Mouse (Mus musculus): ENCODE results near the gene Olfr237-ps1.
"Not testable (repeated sequence)": the region's sequence is repeated elsewhere in the genome, so short reads cannot be mapped to it uniquely, and the experiment has no call there.

Olfr237-ps1 gene

DNA sequence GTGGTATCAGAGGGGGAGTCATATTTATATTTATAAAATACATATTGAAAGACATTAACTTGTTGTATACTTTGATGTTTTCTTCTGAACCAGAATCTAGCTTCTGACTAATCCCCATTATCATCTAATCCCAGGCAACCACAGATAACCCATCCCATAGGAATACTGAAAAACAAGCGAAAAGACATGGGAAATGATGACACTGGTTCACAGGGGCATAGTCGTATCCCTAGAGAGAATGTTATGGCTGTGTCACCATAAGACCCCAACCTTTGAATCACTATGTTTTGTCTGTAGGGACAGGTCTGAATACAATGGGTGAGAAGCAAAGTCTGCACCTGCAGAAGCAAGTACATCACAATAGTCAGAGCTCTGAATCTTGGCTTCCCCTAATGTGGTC is at the start of gene Olfr237-ps1:
Gene Olfr237-ps1 (plus strand): TSS at position 301 of the 400 bp plus-strand sequence.
- not testable (repeated sequence) for DNase-seq (ENCODE audit: low read depth)

DNA sequence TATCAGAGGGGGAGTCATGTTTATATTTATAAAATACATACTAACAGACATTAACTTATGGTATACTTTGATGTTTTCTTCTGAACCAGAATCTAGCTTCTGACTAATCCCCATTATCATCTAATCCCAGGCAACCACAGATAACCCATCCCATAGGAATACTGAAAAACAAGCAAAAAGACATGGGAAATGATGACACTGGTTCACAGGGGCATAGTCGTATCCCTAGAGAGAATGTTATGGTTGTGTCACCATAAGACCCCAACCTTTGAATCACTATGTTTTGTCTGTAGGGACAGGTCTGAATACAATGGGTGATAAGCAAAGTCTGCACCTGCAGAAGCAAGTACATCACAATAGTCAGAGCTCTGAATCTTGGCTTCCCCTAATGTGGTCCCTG is 40.3 kb upstream of the Olfr237-ps1 start, which contains the start of gene Olfr441:
Gene Olfr441 (plus strand): TSS at position 301 of the 400 bp plus-strand sequence.
- DNase-seq (ENCODE audit: low read depth) = not testable (repeated sequence)

DNA sequence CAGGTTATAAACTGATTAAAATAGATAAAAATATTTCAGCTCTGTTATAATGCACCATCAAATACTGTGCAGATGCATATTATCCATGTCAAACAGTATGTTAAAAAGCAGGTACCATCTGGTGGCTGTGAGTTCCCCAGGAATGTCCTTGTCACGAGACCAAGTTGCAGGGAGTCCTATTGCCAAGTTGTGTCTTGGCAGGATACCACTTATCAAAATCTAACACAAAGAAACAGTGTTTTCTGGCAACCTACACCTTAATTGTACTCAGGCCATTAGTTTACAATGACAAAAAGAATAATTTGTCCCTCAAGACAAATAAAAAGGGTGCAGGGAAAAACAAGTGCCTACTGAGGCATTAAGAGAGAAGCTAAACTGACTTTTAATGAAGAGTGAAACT is 13.1 kb downstream of the Olfr237-ps1 start:
- DNase-seq (ENCODE audit: low read depth) = no peak

DNA sequence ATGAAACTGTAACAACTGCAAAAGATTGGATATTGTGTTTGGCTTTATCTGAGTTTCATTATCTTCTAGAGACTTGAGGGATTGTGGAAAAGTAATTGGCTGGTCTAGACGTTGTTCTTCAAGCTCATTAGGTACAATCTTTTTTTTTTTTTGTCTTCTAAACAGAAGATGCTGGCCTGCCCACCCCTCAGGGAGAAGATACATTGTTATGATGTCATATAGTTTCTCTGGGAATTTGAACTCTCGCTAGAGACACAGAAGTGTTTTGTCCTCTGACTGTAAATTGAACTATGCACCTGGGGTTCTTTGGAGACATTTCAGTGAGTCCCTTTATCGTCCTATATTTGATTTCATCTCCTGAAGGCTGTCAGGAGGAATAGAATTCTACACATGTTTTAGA is 16.6 kb downstream of the Olfr237-ps1 start, which contains the start of gene Olfr437:
Gene Olfr437 (plus strand): TSS at position 301 of the 400 bp plus-strand sequence.
- no peak for DNase-seq (ENCODE audit: low read depth)

DNA sequence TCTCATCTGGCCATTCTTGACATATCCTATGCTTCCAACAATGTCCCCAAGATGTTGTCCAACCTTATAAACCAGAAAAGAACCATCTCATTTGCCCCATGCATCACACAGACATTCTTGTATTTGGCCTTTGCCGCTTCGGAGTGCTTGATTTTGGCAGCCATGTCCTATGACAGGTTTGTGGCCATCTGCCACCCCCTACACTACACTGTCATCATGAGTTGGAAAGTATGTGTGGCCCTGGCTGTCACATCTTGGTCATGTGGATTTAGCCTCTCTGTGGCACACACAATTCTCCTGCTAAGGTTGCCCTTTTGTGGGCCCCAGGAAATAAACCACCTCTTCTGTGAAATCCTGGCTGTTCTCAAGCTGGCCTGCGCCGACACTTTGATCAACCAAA is 20.9 kb downstream of the Olfr237-ps1 start:
- DNase-seq (ENCODE audit: low read depth) = no peak

DNA sequence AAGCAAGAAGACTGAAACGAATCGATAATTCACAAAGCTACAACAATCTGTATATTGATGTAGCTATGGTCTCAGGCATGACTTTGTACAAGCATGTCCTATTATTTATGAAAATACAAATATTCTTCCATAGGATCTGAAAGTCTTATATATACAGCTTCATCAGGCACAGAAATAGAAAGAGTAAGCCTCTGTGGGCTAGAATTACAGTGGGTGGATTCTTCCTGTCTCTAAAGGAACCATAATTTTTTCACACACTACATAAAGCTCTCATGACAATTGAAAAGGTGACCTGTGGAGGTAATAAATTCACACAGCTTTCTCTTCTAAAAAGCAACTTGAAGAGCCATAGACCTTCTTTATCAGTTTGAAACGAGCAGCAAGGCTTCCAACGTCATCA is 25.5 kb downstream of the Olfr237-ps1 start, which contains the start of gene Olfr13:
Gene Olfr13 (plus strand): TSS at position 301 of the 400 bp plus-strand sequence.
- DNase-seq (ENCODE audit: low read depth) = no peak

DNA sequence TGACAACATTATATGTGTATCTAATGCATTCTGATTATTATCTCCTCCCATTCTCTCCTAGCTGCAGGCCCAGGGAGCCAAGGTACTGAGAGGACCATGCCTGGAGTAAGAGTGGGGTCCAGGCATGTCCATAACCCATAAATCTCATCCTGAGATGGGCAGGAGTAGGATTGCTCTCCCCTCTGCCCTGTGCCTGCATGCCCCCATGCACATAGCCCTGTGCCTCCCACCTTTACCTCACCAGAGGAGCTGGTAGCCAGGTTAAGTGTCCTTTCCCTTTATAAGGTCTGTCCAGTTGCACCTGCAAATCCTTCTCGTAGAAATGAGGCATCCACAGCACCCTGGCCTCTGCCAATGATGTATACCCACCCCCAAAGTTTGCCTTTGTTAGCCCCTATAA is 31.8 kb downstream of the Olfr237-ps1 start:
- no peak for DNase-seq (ENCODE audit: low read depth)

DNA sequence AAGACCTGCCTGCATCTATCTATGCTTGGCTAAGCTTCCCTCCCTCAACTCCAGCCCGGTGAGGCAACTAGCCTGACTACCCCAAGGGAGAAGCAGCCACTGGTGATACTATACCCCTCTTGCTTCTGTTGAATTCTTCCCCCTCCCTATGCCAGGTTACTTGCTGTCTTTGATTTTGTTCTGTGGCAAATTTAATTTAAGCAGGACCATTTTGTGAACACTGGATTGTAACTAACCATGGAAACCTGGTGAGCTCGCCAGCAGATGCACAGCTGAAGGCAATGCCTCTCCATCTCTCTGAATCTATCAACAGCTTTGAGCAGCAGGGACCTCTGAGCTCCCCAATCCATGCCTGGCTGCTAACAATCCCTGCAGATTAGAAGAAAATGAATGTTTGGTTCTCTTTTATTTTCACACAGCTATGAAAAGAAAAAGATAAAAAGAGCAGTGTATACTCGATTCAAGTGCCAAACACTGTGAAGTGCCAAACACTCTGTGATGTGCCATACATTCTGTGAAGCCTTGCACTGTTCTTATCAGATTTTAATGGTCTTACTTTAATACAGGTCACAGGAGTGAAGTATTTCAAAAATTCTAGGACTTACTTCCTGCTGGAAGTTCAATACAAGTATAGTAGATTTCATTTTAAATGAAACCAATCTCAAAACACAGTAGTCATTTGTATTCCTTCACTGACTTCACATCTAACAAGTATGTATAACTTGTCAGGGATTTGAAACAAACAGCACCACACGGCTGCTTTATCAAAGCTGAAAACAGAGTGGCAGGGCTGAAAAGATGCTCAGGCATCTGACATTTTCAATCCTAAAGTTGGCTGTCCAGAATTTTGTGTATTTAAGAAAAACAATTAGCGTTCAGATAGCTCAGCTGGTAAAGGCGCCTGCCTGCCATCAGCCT is 32.5 kb downstream of the Olfr237-ps1 start:
- DNase-seq (ENCODE audit: low read depth) = no peak

DNA sequence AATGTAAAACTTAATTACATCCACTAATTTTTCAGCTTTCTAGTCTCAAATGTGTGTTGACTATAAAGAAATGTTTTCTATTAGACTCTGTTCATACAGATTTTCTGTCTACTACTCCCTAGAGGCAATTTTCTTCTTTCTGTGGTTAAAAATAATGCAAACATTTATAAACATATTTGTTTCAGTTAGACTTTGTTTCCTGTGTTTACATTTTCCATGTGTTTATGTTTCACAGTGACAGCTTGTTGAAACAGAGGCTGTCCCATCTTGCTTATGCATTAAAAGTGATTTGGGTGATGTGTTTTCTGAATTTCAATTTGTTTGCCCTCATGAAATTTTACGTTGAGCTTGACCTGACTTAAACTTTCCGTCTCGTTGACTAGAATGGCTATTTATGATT is 44.6 kb downstream of the Olfr237-ps1 start:
- no peak for DNase-seq (ENCODE audit: low read depth)

DNA sequence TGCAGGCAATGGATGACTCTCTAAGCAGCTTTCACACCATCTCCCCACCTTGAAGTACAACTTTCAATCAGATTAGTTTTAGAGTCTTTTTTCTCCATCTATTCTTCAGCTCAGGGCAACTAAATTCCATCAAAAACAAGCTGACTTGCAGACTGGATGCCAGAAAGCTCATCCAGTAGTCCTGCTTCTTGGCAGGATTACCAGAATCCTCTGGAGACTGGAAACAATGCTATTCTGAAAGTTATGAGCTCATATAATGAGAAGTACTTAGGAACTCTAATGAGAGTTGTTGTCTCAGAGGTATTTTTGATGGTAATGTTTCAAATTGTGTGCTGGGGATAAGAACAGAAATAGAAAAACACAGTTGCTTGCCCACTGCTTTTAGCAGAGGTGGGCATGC is 50.4 kb downstream of the Olfr237-ps1 start, which contains the start of gene Olfr435:
Gene Olfr435 (plus strand): TSS at position 366 of the 400 bp plus-strand sequence.
- no peak for DNase-seq (ENCODE audit: low read depth)

DNA sequence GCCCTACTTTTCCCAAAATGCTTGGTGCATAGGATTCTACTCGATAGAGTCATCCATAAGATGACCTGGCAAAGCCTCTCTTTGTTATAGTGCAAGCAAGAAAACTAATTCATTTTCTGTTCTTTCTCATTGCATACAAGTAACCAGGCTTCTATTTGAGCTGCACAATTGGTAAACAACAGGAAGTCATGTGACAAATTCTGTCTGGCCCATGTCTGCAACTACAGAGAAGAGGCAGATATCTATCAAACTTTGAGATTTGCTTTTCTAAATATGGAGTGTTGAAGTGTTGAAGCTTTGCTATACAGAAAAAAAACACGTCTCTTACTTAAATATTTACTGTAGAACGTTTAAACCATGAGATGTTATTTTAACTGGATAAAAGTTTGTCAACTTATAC is 51.7 kb downstream of the Olfr237-ps1 start:
- DNase-seq (ENCODE audit: low read depth) = no peak

DNA sequence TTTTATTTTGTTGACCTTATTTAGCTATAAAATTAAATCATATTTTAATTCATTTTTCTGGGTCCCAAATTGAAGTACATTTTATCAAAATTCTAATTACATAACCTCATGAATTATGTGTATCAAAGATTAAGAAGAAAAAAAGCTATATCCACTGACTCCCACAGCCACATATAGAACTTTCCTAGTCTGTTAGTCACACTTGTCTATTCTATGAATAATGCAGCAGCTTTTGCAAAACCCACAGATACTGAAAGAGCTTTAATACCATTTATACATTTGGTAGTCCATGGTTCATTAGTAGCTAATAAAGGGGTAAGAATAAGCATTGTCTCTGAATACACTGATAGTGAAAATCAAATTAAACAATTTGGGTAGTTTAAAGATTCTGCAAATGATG is 56.4 kb downstream of the Olfr237-ps1 start:
- DNase-seq (ENCODE audit: low read depth) = no peak

DNA sequence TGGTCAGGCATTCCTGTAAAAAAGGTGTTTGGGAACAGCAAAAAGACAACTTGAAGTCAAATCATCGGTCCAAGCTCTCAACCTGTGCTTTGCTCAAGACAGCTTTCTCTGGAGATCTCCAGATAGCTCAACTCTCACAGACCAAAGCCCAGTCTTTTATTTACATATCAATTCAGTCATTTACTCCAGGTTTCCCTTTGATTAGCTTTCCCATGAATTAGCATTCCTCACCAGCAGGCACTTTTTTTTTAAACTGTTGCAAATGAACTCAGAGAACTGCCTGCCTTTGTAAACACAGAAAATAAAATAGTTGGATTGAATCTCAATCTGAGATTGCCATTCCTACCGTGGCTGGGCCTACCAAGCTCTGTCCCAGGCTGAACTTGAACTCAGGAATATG is 59.0 kb downstream of the Olfr237-ps1 start:
- no peak for DNase-seq (ENCODE audit: low read depth)

Data from fibroblast of lung, adult 2 months (primary cell).